Mouse (Mus musculus) liver, adult 2 months (tissue): ENCODE data around the gene Vtn.

Experiments used
- CTCF ChIP-seq: fragments of 200-500 bp; IDR thresholded peaks from 2 replicates; pipeline ENCODE4 v1.5.1; 2011; ENCODE audit warnings: low read depth, low read length, control low read depth
- POLR2A ChIP-seq: fragments of 200-500 bp; IDR thresholded peaks from 2 replicates; pipeline ENCODE4 v1.6.1; 2011; ENCODE audit warnings: low read length, control low read depth; ENCODE audit not compliant: insufficient read depth; ENCODE audit errors: extremely low read depth

GRCm38 (mm10) chr11:78495904-78496303 is 3.0 kb upstream of the Vtn start:
- TF ChIP-seq POLR2A, result no peak
- no peak for TF ChIP-seq CTCF
